Mouse (Mus musculus) cortical plate, adult 2 months (tissue): ENCODE measurements around the gene Fam69b.

Experiments used
- CTCF ChIP-seq: fragments of 200-500 bp; IDR thresholded peaks from 2 replicates; pipeline ENCODE4 v1.5.1; 2011; ENCODE audit warnings: mild to moderate bottlenecking, control low read depth, low read length; ENCODE audit not compliant: insufficient read depth; ENCODE audit errors: extremely low read depth
- POLR2A ChIP-seq: fragments of 200-500 bp; IDR thresholded peaks from 2 replicates; pipeline ENCODE4 v1.6.1; 2011; ENCODE audit warnings: mild to moderate bottlenecking, low read length, control low read depth; ENCODE audit not compliant: insufficient read depth; ENCODE audit errors: extremely low read depth

DNA sequence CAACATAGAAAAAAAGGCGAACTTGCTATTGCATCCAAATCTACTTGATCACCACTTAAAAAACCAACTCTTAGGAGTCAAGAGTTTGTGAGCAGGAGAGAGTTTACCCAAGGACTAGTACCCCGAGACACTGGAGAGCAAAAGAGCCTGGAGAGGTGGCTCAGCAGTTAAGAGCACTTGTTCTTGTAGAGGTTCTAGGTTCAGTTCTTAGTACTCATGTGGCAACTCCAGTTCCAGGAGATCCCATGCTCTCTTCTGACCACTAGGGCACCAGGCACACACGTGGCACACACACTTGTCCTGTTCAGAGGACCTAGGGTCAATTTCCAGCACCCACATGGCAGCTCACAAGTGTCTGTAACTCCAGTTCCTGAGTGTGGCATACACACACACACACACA lies 2.2 kb upstream of the Fam69b start:
- TF ChIP-seq CTCF (no peak), POLR2A (no peak)
